Mouse (Mus musculus): ENCODE results near the gene Zfp970. TPM values are rescaled to one million over a fixed set of nuclear protein-coding genes. Genes with fewer than 3 reads are reported as not detected.
"Not testable (repeated sequence)": the region's sequence is repeated elsewhere in the genome, so short reads cannot be mapped to it uniquely, and the experiment has no call there.

Zfp970 gene
- total RNA-seq (2014; rRNA removed) (50.5 and 69.0 TPM in 2 replicates), polyA plus RNA-seq (2012; rRNA removed) (5.9 and 7.7 TPM in 2 replicates)

DNA sequence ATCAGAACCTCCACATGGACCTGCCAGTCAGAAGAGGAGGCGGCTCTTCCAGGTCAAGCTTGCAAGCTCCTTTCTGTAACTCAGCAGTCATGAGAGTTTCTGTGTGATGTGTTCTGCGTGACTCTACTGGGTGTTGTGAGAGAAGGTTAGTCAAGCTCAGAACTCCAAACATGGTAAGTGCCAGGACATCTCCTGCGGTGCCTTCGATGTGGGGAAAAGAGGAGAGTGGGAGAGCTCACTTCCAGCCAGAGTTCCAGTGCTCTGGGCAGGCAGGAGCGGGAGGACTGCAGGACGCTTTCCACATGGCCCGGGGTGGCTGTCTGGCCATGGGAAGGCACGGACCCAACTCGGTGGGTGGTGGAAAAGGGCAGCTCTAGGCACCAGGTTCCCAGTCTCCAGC is at the start of gene Zfp970:
TSS of gene Zfp970 (plus strand) at position 58 of the 400 bp plus-strand sequence.
- H3K27ac ChIP-seq (replicated peaks; ENCODE audit: insufficient read depth, low read depth, low read length): peak within 1 kb of the TSS; percentile 60

DNA sequence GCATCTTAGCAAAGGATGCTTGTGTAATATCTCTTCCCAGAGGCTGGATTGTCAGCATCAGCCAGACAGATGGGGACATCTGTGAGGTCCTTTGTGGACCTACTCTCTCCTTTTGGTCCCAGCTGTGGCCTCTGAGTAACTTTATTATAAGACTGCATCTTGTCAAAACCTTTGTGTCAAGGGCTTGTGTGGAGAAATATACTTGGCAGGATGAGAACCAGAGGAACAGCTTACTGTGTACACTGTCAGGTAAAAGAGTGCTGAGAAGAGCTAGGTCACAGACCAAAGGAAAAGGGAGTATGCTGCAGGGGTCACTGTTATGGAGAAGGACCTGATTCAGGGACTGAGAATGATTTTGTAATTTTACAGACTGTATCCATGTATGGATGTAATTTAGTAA is 3.7 kb downstream of the Zfp970 start:
- H3K79me2 ChIP-seq (ENCODE audit: control insufficient read depth, insufficient read depth, low read length); H3K9ac ChIP-seq (ENCODE audit: low read depth, low read length); H3K27ac ChIP-seq (replicated peaks; ENCODE audit: insufficient read depth, low read depth, low read length); H3K27me3 ChIP-seq (ENCODE audit: control insufficient read depth, insufficient read depth, low read length); H3K4me3 ChIP-seq (ENCODE audit: insufficient read depth, low read depth, low read length); H3K4me1 ChIP-seq (ENCODE audit: control insufficient read depth, insufficient read depth, low read length); H3K36me3 ChIP-seq (ENCODE audit: control insufficient read depth, insufficient read depth, low read length): not testable (repeated sequence)
- peak; percentile 34 for DNase-seq (ENCODE audit: extremely low read depth, low read depth, low spot score)

More for the DNA sequence above, at the start of gene Zfp970:
- peak; percentile 36 for DNase-seq (ENCODE audit: extremely low read depth, low read depth, low spot score)
- H3K4me1 ChIP-seq (ENCODE audit: control insufficient read depth, insufficient read depth, low read length); H3K79me2 ChIP-seq (ENCODE audit: control insufficient read depth, insufficient read depth, low read length); H3K36me3 ChIP-seq (ENCODE audit: control insufficient read depth, insufficient read depth, low read length); H3K27me3 ChIP-seq (ENCODE audit: control insufficient read depth, insufficient read depth, low read length): not testable (repeated sequence)
- WGBS: under 1% methylated on average over 8 of the region's 9 CpGs
- Histone ChIP-seq H3K9ac (ENCODE audit: low read depth, low read length) (peak within 1 kb of the TSS; percentile 89), H3K4me3 (ENCODE audit: insufficient read depth, low read depth, low read length) (peak within 1 kb of the TSS; percentile 65)

DNA sequence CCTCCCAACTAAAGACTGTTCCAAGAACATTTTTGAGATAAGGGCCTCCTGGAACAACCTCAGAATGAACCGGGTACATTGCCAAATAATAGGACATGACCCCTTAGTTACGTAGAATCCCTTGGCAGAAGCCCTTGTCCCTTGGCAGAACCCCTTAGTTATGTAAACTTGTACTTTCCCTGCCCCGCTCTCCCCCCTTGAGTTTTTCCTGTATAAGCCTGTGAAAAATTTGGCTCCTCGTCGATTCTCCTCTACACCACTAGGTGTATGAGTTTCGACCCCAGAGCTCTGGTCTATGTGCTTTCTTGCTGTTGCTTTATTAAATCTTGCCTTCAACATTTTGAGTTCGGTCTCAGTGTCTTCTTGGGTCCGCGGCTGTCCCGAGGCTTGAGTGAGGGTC is 7.7 kb downstream of the Zfp970 start:
- H3K9ac ChIP-seq (ENCODE audit: low read depth, low read length); H3K27ac ChIP-seq (replicated peaks; ENCODE audit: insufficient read depth, low read depth, low read length); H3K27me3 ChIP-seq (ENCODE audit: control insufficient read depth, insufficient read depth, low read length); H3K79me2 ChIP-seq (ENCODE audit: control insufficient read depth, insufficient read depth, low read length); H3K36me3 ChIP-seq (ENCODE audit: control insufficient read depth, insufficient read depth, low read length); H3K4me1 ChIP-seq (ENCODE audit: control insufficient read depth, insufficient read depth, low read length); H3K4me3 ChIP-seq (ENCODE audit: insufficient read depth, low read depth, low read length): not testable (repeated sequence)
- DNase-seq (ENCODE audit: extremely low read depth, low read depth, low spot score): peak; percentile 49
- WGBS: 10% methylated on average over 6 of the region's 10 CpGs

DNA sequence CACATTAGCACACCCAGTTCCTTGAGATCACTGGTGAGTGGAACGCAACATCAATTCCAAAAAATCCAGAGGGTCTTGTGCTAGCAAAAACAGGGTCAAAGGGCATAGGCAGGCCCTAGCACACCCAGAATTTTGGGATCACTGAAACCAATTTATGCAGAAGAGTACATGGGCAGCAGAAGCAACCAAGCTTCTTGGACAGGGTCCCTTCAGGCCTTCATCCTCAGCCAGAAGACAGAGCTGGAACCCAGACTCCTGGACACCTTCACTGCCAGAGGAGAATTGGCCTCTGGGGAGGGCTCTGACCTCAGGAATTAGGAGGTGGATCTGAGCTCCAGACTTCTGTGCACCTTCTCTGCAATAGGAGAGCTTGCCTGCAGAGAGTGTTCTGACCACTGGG is 17.4 kb downstream of the Zfp970 start:
- DNase-seq (ENCODE audit: extremely low read depth, low read depth, low spot score); H3K9ac ChIP-seq (ENCODE audit: low read depth, low read length); H3K27ac ChIP-seq (replicated peaks; ENCODE audit: insufficient read depth, low read depth, low read length); H3K36me3 ChIP-seq (ENCODE audit: control insufficient read depth, insufficient read depth, low read length); H3K79me2 ChIP-seq (ENCODE audit: control insufficient read depth, insufficient read depth, low read length); H3K4me3 ChIP-seq (ENCODE audit: insufficient read depth, low read depth, low read length); H3K27me3 ChIP-seq (ENCODE audit: control insufficient read depth, insufficient read depth, low read length); H3K4me1 ChIP-seq (ENCODE audit: control insufficient read depth, insufficient read depth, low read length): not testable (repeated sequence)
- WGBS: 100% methylated on average over 1 of the region's 1 CpGs

DNA sequence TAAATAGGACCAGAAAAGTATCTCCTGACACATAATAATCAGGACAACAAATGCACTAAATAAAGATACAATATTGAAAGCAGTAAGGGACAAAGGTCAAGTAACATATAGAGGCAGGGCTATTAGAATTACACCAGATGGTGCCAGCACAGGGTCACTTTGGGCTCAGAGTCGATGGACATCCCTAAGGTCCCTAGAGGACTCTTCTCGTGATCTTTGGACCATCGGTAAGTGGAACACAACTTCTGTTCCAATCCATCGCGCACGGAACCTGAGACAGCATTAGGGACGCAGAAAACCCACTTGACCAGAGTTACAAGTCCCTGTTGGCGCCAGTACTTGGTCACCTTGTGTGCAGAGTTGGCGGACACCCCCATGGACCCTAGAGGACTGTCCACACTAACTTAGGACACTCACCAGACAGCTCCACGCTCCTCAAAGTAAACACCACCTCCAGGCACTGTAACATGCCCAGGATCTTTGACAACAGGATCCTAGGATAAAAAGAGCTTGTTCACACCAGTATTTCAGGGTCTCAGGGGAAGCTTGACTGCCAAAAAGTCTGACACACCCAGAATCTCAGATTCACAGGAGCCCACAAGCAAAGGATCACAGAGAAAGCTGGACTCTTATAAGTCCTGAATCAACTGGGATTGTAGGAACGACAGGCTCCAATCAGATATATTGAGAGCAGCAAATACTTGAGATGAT is 18.9 kb downstream of the Zfp970 start:
- H3K9ac ChIP-seq (ENCODE audit: low read depth, low read length); H3K27ac ChIP-seq (replicated peaks; ENCODE audit: insufficient read depth, low read depth, low read length); H3K27me3 ChIP-seq (ENCODE audit: control insufficient read depth, insufficient read depth, low read length); H3K4me3 ChIP-seq (ENCODE audit: insufficient read depth, low read depth, low read length); H3K4me1 ChIP-seq (ENCODE audit: control insufficient read depth, insufficient read depth, low read length); H3K36me3 ChIP-seq (ENCODE audit: control insufficient read depth, insufficient read depth, low read length); H3K79me2 ChIP-seq (ENCODE audit: control insufficient read depth, insufficient read depth, low read length); DNase-seq (ENCODE audit: extremely low read depth, low read depth, low spot score): not testable (repeated sequence)
- WGBS: 89% methylated on average over 11 of the region's 11 CpGs

DNA sequence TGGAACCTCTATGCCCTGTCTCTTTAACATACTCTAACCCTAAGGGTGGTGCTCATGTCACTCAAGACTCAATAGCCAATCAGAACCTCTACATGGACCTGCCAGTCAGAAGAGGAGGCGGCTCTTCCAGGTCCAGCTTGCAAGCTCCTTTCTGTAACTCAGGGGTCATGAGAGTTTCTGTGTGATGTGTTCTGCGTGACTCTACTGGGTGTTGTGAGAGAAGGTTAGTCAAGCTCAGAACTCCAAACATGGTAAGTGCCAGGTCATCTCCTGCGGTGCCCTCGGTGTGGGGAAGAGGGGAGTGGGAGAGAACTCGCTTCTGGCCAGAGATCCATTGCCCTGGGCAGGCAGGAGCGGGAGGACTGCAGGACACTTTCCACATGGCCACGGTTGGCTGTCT is 33.5 kb downstream of the Zfp970 start, which contains the start of gene Gm14403:
TSS of gene Gm14403 (plus strand) at position 149 of the 400 bp plus-strand sequence.
- WGBS: 8% methylated on average over 7 of the region's 7 CpGs
- H3K79me2 ChIP-seq (ENCODE audit: control insufficient read depth, insufficient read depth, low read length); H3K36me3 ChIP-seq (ENCODE audit: control insufficient read depth, insufficient read depth, low read length); H3K27me3 ChIP-seq (ENCODE audit: control insufficient read depth, insufficient read depth, low read length); H3K4me1 ChIP-seq (ENCODE audit: control insufficient read depth, insufficient read depth, low read length): not testable (repeated sequence)
- DNase-seq (ENCODE audit: extremely low read depth, low read depth, low spot score): peak; percentile 86
- H3K9ac ChIP-seq (ENCODE audit: low read depth, low read length): peak within 1 kb of the TSS; percentile 59
- peak within 1 kb of the TSS; percentile 61 for H3K27ac ChIP-seq (replicated peaks; ENCODE audit: insufficient read depth, low read depth, low read length)
- H3K4me3 ChIP-seq (ENCODE audit: insufficient read depth, low read depth, low read length): peak within 1 kb of the TSS; percentile 62
- TF ChIP-seq POLR2A (IDR thresholded peaks at IDR 0.05; ENCODE audit: extremely low read depth, insufficient read depth, low read length): 0 out of 2 replicates have a peak, but pooled peaks have one; percentile 9

DNA sequence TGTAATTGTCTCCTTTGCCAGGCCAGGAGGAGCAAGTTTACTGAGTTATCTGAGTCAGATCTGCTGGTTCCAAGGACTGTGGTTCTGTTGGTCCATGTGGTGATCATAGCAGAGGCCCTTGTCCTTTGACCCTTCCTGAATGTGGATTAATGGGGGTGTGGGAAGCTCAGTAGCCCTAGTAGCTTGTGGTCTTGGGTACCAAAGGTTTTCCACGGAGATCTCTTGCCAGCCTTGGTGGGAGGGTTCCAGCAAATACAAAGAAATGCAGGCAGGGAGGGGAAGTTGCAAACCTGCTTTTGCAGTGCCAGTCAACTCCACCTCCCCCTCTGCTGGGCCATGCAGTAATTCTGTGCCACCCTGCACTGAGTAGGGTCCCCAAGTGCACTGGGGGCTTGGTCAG is 34.6 kb downstream of the Zfp970 start:
- not testable (repeated sequence) for H3K9ac ChIP-seq (ENCODE audit: low read depth, low read length); H3K79me2 ChIP-seq (ENCODE audit: control insufficient read depth, insufficient read depth, low read length); H3K27me3 ChIP-seq (ENCODE audit: control insufficient read depth, insufficient read depth, low read length); H3K4me1 ChIP-seq (ENCODE audit: control insufficient read depth, insufficient read depth, low read length); H3K36me3 ChIP-seq (ENCODE audit: control insufficient read depth, insufficient read depth, low read length)
- DNase-seq (ENCODE audit: extremely low read depth, low read depth, low spot score): peak; percentile 77
- peak overlapping the region; percentile 77 for H3K27ac ChIP-seq (replicated peaks; ENCODE audit: insufficient read depth, low read depth, low read length)
- WGBS: 10% methylated on average over 1 of the region's 1 CpGs
- peak overlapping the region; percentile 30 for H3K4me3 ChIP-seq (ENCODE audit: insufficient read depth, low read depth, low read length)

DNA sequence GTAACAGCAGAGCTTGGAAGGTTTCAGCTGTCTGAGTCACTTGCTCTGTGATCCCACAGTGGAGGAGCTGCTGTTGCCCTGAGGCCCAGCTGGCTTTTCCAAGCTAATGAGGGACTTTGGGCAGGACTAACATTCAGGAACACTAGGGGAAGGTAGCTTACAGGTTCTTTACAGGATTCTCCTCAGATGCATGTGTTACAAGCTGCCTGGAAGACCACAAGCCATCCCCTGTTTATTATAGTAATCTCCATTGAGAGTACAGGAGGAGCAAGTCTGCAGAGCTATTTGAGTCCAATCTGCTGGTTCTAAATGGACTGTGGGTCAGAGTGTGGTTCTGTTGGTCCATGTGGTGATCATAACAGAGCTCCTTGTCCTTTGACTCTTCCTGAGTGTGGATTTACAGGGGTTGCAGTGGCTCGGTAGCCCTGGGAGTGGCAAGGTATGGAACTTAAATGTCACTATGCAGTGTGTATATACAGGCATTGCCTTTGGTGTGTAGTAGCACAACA is 40.7 kb downstream of the Zfp970 start:
- 87% methylated on average over 1 of the region's 1 CpGs for WGBS
- H3K79me2 ChIP-seq (ENCODE audit: control insufficient read depth, insufficient read depth, low read length); H3K27ac ChIP-seq (replicated peaks; ENCODE audit: insufficient read depth, low read depth, low read length); H3K4me1 ChIP-seq (ENCODE audit: control insufficient read depth, insufficient read depth, low read length); H3K4me3 ChIP-seq (ENCODE audit: insufficient read depth, low read depth, low read length); H3K27me3 ChIP-seq (ENCODE audit: control insufficient read depth, insufficient read depth, low read length); DNase-seq (ENCODE audit: extremely low read depth, low read depth, low spot score); H3K9ac ChIP-seq (ENCODE audit: low read depth, low read length): not testable (repeated sequence)
- H3K36me3 ChIP-seq (ENCODE audit: control insufficient read depth, insufficient read depth, low read length): peaks cover 11% of the 10 kb centered on the region; the same call in 1 of the 2 replicates

DNA sequence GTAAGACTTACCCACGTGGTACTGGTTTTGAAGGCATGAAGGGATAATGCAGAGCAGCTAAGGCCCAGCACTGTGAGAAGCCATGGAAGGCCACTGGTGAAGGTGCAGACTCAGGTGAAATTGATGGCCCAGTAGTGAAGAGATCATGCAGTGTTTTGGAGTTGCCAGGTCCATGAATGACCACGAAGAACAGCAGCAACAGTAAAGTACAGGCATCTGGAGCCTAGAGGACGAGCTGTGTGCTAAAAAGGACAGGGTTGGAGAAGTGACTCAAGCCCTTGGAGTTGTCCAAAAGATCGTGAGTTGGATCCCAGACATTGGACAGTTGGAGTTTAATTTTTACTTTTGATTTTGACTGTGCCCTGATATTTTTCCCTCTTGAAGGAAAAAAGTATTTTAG is 46.8 kb downstream of the Zfp970 start:
- not testable (repeated sequence) for H3K36me3 ChIP-seq (ENCODE audit: control insufficient read depth, insufficient read depth, low read length); H3K27ac ChIP-seq (replicated peaks; ENCODE audit: insufficient read depth, low read depth, low read length); DNase-seq (ENCODE audit: extremely low read depth, low read depth, low spot score); H3K4me3 ChIP-seq (ENCODE audit: insufficient read depth, low read depth, low read length); H3K79me2 ChIP-seq (ENCODE audit: control insufficient read depth, insufficient read depth, low read length); H3K4me1 ChIP-seq (ENCODE audit: control insufficient read depth, insufficient read depth, low read length); H3K27me3 ChIP-seq (ENCODE audit: control insufficient read depth, insufficient read depth, low read length); H3K9ac ChIP-seq (ENCODE audit: low read depth, low read length)
- 79% methylated on average over 4 of the region's 4 CpGs for WGBS
